Mouse (Mus musculus) embryonic facial prominence, embryonic 10.5 days (tissue): ENCODE results near the gene Hmcn2. TPM values are rescaled to one million over a fixed set of nuclear protein-coding genes. Genes with fewer than 3 reads are reported as not detected.

Experiments used
- DNase-seq: peaks from one replicate; pipeline ENCODE4 v3.0.0-alpha.2; 2017; ENCODE audit warnings: low spot score
- H3K27ac ChIP-seq: fragments of 300-500 bp; sonication (generic); replicated peaks from 2 replicates; pipeline ENCODE4 v1.5.1; 2016; ENCODE audit warnings: mild to moderate bottlenecking
- H3K27me3 ChIP-seq: fragments of 300-500 bp; sonication (generic); replicated peaks from 2 replicates; pipeline ENCODE4 v1.6.1; 2016; ENCODE audit warnings: low read depth, mild to moderate bottlenecking; ENCODE audit not compliant: poor library complexity, severe bottlenecking
- H3K36me3 ChIP-seq: fragments of 300-500 bp; sonication (generic); replicated peaks from 2 replicates; pipeline ENCODE4 v1.6.1; 2016; ENCODE audit warnings: mild to moderate bottlenecking, moderate library complexity
- H3K4me1 ChIP-seq: fragments of 300-500 bp; sonication (generic); 2 replicates; pipeline ENCODE4 v1.6.1; 2016
- H3K4me3 ChIP-seq: fragments of 300-500 bp; sonication (generic); 2 replicates; pipeline ENCODE4 v1.5.1; 2016; ENCODE audit warnings: mild to moderate bottlenecking, moderate library complexity
- H3K9me3 ChIP-seq: fragments of 300-500 bp; sonication (generic); 2 replicates; pipeline ENCODE4 v1.6.1; 2016; ENCODE audit warnings: mild to moderate bottlenecking
- WGBS: fragments of 180-500 bp; shearing (Covaris S2); methylation state at CpG from one replicate; pipeline ENCODE4 v1.1.7; 2016; 5-methylcytosine and 5-hydroxymethylcytosine counted together
- polyA plus RNA-seq: library from polyadenylated mRNA; unstranded; fragments of >200 nt; fragmentation: Nextera tagmentation; extraction: Ambion mirVana; gene quantifications from 2 replicates; pipeline ENCODE4 v1.2.1, GENCODE M21; 2016

Hmcn2 gene
- polyA plus RNA-seq, 1 experiment from 2014 or later, result not detected

GRCm38 (mm10) chr2:31291421-31291820, 22.8 kb upstream of the Hmcn2 start:
- H3K4me3 ChIP-seq, result no peak overlapping the region
- 11% methylated on average over 6 of the region's 6 CpGs for WGBS
- no peak overlapping the region for H3K27ac ChIP-seq
- DNase-seq, result peak; percentile 76
- no peaks in the 10 kb centered on the region for H3K9me3 ChIP-seq
- H3K36me3 ChIP-seq, result peaks cover 72% of the 10 kb centered on the region
- no peaks in the 10 kb centered on the region for H3K27me3 ChIP-seq
- H3K4me1 ChIP-seq, result no peaks in the 10 kb centered on the region; the same call in 1 of the 2 replicates

DNA sequence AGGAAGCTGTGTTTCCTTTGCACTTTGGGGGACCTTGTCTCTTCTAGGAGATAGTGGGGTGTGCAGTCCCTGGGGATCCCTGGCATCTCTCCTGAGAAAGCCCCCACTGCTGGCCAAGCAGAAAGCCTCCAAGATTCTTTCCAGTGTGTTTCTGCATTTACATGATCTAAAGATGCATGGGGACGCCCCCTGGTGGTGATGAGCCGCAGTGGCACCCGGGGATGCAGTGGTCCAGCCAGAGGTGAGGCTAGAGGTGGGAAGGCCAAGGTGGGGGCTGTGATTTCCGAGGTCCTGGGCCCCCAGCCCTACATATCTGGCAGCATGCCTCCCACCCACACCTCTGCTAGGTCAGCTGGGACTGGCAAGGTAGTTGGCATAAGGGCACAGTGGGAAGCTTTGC, 19.2 kb upstream of the Hmcn2 start:
- no peak overlapping the region for H3K4me3 ChIP-seq
- no peaks in the 10 kb centered on the region for H3K9me3 ChIP-seq
- no peaks in the 10 kb centered on the region for H3K27me3 ChIP-seq
- WGBS, result 4% methylated on average over 4 of the region's 4 CpGs
- DNase-seq, result peak; percentile 83
- peaks cover 36% of the 10 kb centered on the region for H3K36me3 ChIP-seq
- no peak overlapping the region for H3K27ac ChIP-seq
- H3K4me1 ChIP-seq, result peaks cover 20% of the 10 kb centered on the region

- DNase-seq, result no peak
- H3K36me3 ChIP-seq, result peaks cover 29% of the 10 kb centered on the region
- peaks cover 20% of the 10 kb centered on the region for H3K4me1 ChIP-seq
- no peak overlapping the region for H3K4me3 ChIP-seq
- no peaks in the 10 kb centered on the region for H3K9me3 ChIP-seq
- 83% methylated on average over 6 of the region's 6 CpGs for WGBS
- no peaks in the 10 kb centered on the region for H3K27me3 ChIP-seq
- H3K27ac ChIP-seq, result no peak overlapping the region
These were observed 17.8 kb upstream of the Hmcn2 start for GRCm38 (mm10) chr2:31296395-31296794.

GRCm38 (mm10) chr2:31297602-31298268, 16.5 kb upstream of the Hmcn2 start:
- Histone ChIP-seq H3K27me3 (no peaks in the 10 kb centered on the region), H3K36me3 (peaks cover 19% of the 10 kb centered on the region), H3K4me3 (peak overlapping the region; percentile 60), H3K27ac (peak overlapping the region; percentile 80), H3K9me3 (no peaks in the 10 kb centered on the region), H3K4me1 (peaks cover 20% of the 10 kb centered on the region)
- DNase-seq, result peak; percentile 73
- WGBS, result 2% methylated on average over 17 of the region's 17 CpGs

- H3K27ac ChIP-seq, result peak overlapping the region; percentile 80
- DNase-seq, result no peak
- H3K9me3 ChIP-seq, result no peaks in the 10 kb centered on the region
- peaks cover 9% of the 10 kb centered on the region for H3K36me3 ChIP-seq
- H3K27me3 ChIP-seq, result no peaks in the 10 kb centered on the region
- 43% methylated on average over 4 of the region's 4 CpGs for WGBS
- H3K4me1 ChIP-seq, result peaks cover 20% of the 10 kb centered on the region
- H3K4me3 ChIP-seq, result peak overlapping the region; percentile 60
These were observed 15.4 kb upstream of the Hmcn2 start for GRCm38 (mm10) chr2:31298814-31299213.

DNA sequence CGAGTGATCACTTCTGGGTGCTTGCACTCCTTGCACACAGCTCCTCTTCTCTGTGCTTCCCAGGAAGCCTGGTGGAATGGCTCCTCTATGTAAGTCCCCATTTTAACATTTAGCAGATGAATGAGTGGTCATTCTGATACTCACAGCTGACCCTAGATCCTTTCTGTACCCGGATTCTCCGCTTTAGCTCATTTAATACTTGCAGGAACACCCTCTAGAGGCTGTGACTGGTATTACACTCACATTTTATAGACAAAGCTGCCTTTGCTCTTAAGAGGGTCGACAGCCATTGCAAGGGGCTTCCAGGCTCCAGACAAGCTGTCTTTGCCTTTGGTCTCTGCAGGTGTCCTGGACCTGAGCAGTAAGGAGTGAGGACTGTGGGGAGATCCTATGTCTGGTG, 14.9 kb upstream of the Hmcn2 start:
- no peaks in the 10 kb centered on the region for H3K9me3 ChIP-seq
- H3K27me3 ChIP-seq, result no peaks in the 10 kb centered on the region
- DNase-seq, result peak; percentile 33
- H3K36me3 ChIP-seq, result peaks cover 4% of the 10 kb centered on the region
- H3K4me3 ChIP-seq, result peak overlapping the region; percentile 60; the same call in 1 of the 2 replicates
- WGBS, result 22% methylated on average over 4 of the region's 4 CpGs
- peaks cover 20% of the 10 kb centered on the region for H3K4me1 ChIP-seq
- H3K27ac ChIP-seq, result peak overlapping the region; percentile 27; the same call in 1 of the 2 replicates

DNA sequence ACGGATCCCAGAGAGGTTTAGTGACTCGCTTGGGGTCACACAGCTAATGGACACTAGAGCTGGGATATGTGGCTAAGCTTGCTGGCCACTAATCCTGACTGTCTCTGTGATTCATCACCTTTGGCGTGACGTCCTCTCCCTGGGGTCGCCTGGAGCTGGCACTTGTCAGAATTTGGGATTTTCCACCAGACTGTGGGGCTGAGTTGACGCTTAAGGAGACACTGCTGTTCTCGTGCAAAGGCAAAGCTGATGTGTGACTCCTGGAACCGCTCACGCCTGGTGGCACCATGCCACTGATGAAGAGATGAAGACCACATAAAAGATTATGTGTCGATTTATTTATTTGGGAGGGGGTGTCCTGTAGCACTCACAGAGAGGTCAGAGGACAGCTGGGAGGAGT, 14.2 kb upstream of the Hmcn2 start:
- H3K9me3 ChIP-seq, result no peaks in the 10 kb centered on the region
- 82% methylated on average over 10 of the region's 10 CpGs for WGBS
- H3K4me1 ChIP-seq, result peaks cover 22% of the 10 kb centered on the region
- H3K4me3 ChIP-seq, result no peak overlapping the region
- no peak for DNase-seq
- H3K27me3 ChIP-seq, result no peaks in the 10 kb centered on the region
- H3K27ac ChIP-seq, result peak overlapping the region; percentile 27; the same call in 1 of the 2 replicates
- no peaks in the 10 kb centered on the region for H3K36me3 ChIP-seq

GRCm38 (mm10) chr2:31303177-31303576, 11.0 kb upstream of the Hmcn2 start:
- Histone ChIP-seq H3K36me3 (no peaks in the 10 kb centered on the region), H3K9me3 (no peaks in the 10 kb centered on the region; the same call in 1 of the 2 replicates), H3K4me3 (no peak overlapping the region), H3K4me1 (peaks cover 20% of the 10 kb centered on the region), H3K27ac (no peak overlapping the region), H3K27me3 (no peaks in the 10 kb centered on the region)
- WGBS, result 82% methylated on average over 9 of the region's 9 CpGs
- DNase-seq, result no peak

- Histone ChIP-seq H3K36me3 (no peaks in the 10 kb centered on the region), H3K4me3 (no peak overlapping the region), H3K9me3 (no peaks in the 10 kb centered on the region; the same call in 1 of the 2 replicates), H3K4me1 (peaks cover 11% of the 10 kb centered on the region; the same call in 1 of the 2 replicates), H3K27ac (no peak overlapping the region), H3K27me3 (peaks cover 3% of the 10 kb centered on the region; the same call in 1 of the 2 replicates)
- DNase-seq, result no peak
- 77% methylated on average over 9 of the region's 9 CpGs for WGBS
These were observed 10.0 kb upstream of the Hmcn2 start for GRCm38 (mm10) chr2:31304191-31304590.

GRCm38 (mm10) chr2:31304801-31305665, 9.2 kb upstream of the Hmcn2 start:
- Histone ChIP-seq H3K27ac (0 out of 2 replicates have a peak overlapping the region, but pooled peaks have one; percentile 27), H3K36me3 (no peaks in the 10 kb centered on the region), H3K27me3 (peaks cover 11% of the 10 kb centered on the region; the same call in 1 of the 2 replicates), H3K9me3 (no peaks in the 10 kb centered on the region; the same call in 1 of the 2 replicates), H3K4me3 (no peak overlapping the region), H3K4me1 (peaks cover 9% of the 10 kb centered on the region; the same call in 1 of the 2 replicates)
- no peak for DNase-seq
- 79% methylated on average over 22 of the region's 22 CpGs for WGBS

DNA sequence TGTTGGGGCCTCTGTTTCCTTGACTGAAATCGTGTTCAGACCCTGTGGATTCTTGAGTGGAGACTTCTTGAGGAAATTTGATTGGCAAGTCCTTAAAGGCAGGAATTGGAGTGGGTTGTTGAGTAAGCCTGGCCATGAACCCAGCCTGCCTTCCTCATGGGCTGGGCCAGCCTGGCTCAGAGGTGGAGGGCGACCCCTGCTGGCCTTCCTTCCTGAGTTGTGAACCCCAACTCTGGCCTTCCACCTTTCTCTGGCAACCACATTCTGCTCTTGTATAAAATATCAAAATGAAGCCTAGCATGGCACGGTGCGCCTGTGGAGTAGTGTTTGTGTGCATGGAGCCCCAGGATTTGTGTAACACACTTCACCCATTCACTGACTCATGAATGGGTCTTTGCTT, 8.5 kb upstream of the Hmcn2 start:
- H3K4me1 ChIP-seq, result peaks cover 9% of the 10 kb centered on the region; the same call in 1 of the 2 replicates
- no peaks in the 10 kb centered on the region; the same call in 1 of the 2 replicates for H3K9me3 ChIP-seq
- WGBS, result 41% methylated on average over 4 of the region's 4 CpGs
- no peak overlapping the region for H3K4me3 ChIP-seq
- H3K27ac ChIP-seq, result no peak overlapping the region
- peaks cover 18% of the 10 kb centered on the region for H3K27me3 ChIP-seq
- peak; percentile 62 for DNase-seq
- H3K36me3 ChIP-seq, result no peaks in the 10 kb centered on the region

DNA sequence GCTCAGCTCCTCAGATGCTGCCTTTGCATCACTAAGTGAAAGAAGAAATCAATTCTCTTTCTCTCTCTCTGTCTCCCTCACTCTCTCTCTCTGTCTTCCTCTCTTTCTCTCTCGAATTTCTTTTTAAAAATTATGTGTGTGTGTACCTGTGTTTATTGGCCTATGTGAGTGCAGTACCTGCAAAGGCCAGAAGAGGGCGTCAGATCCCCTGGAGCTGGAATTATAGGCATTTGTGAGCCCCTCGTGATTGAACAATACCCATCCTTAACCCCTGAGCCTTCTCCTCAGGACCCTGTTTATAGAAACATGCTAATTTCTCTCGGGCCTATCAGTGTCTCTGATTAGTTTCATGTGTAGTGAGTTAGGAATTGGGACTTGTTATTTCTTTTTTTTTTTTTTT, 6.0 kb upstream of the Hmcn2 start:
- 59% methylated on average over 4 of the region's 4 CpGs for WGBS
- Histone ChIP-seq H3K27me3 (peaks cover 40% of the 10 kb centered on the region), H3K4me1 (peaks cover 13% of the 10 kb centered on the region; the same call in 1 of the 2 replicates), H3K4me3 (no peak overlapping the region), H3K36me3 (no peaks in the 10 kb centered on the region), H3K27ac (no peak overlapping the region), H3K9me3 (no peaks in the 10 kb centered on the region; the same call in 1 of the 2 replicates)
- DNase-seq, result no peak
